Mouse (Mus musculus) lung, postnatal 0 days (tissue): ENCODE data around the gene Spdl1. TPM values are rescaled to one million over a fixed set of nuclear protein-coding genes. Genes with fewer than 3 reads are reported as not detected.

Experiments
- ATAC-seq: fragments of 200-750 bp; cut with Nextera tagmentation; 2 replicates; pipeline ENCODE4 v1.8.0; 2017; ENCODE audit warnings: moderate library complexity
- DNase-seq: peaks from one replicate; pipeline ENCODE4 v3.0.0-alpha.2; 2016; ENCODE audit warnings: low spot score
- H3K27ac ChIP-seq: fragments of 300-500 bp; sonication (generic); 2 replicates; pipeline ENCODE4 v1.5.1; 2014; ENCODE audit warnings: antibody characterized with exemption, mild to moderate bottlenecking, low read length, mixed read lengths
- H3K27me3 ChIP-seq: fragments of 300-500 bp; sonication (generic); replicated peaks from 2 replicates; pipeline ENCODE4 v1.6.1; 2014; ENCODE audit warnings: low read length, mixed read lengths; ENCODE audit not compliant: insufficient read depth
- H3K36me3 ChIP-seq: fragments of 300-500 bp; sonication (generic); 2 replicates; pipeline ENCODE4 v1.6.1; 2014; ENCODE audit warnings: low read length, mixed read lengths; ENCODE audit not compliant: insufficient read depth
- H3K4me1 ChIP-seq: fragments of 300-500 bp; sonication (generic); 2 replicates; pipeline ENCODE4 v1.6.1; 2014; ENCODE audit warnings: antibody characterized with exemption, low read depth, low read length, mixed read lengths; ENCODE audit not compliant: insufficient read depth
- H3K4me2 ChIP-seq: fragments of 300-500 bp; sonication (generic); replicated peaks from 2 replicates; pipeline ENCODE4 v1.6.1; 2014; ENCODE audit warnings: low read depth, mild to moderate bottlenecking, low read length, moderate library complexity, mixed read lengths
- H3K4me3 ChIP-seq: fragments of 300-500 bp; sonication (generic); 2 replicates; pipeline ENCODE4 v1.5.1; 2014; ENCODE audit warnings: low read depth, low read length
- H3K9ac ChIP-seq: fragments of 300-500 bp; sonication (generic); replicated peaks from 2 replicates; pipeline ENCODE4 v1.6.1; 2014; ENCODE audit warnings: low read depth, mild to moderate bottlenecking
- H3K9me3 ChIP-seq: fragments of 300-500 bp; sonication (generic); 2 replicates; pipeline ENCODE4 v1.6.1; 2016; ENCODE audit warnings: low read length, mixed read lengths
- CTCF ChIP-seq: IDR thresholded peaks from 2 replicates; pipeline ENCODE4 v1.5.1; 2016; ENCODE audit warnings: antibody characterized with exemption, mild to moderate bottlenecking
- EP300 ChIP-seq: IDR thresholded peaks from 2 replicates; pipeline ENCODE4 v1.6.1; 2016; ENCODE audit warnings: antibody characterized with exemption, mild to moderate bottlenecking, control low read depth
- WGBS: fragments of 180-500 bp; shearing (Covaris S2); extraction: QIAGEN DNeasy Blood & Tissue Kit; methylation state at CpG from one replicate; pipeline ENCODE4 v1.1.7; 2014; 5-methylcytosine and 5-hydroxymethylcytosine counted together
- polyA plus RNA-seq: library from polyadenylated mRNA; unstranded; fragments of >200 nt; fragmentation: Nextera tagmentation; extraction: Ambion mirVana; gene quantifications from 2 replicates; pipeline ENCODE4 v1.2.1, GENCODE M21; 2015

Spdl1 gene
- polyA plus RNA-seq, 1 experiment from 2014 or later, result 1.1 TPM

GRCm38 (mm10) chr11:34868626-34869025 is 35.2 kb upstream of the Spdl1 start:
- Histone ChIP-seq H3K27ac (no peak overlapping the region), H3K4me3 (no peak overlapping the region), H3K9me3 (no peaks in the 10 kb centered on the region), H3K27me3 (no peaks in the 10 kb centered on the region), H3K9ac (no peak overlapping the region), H3K4me1 (no peaks in the 10 kb centered on the region), H3K4me2 (no peak overlapping the region), H3K36me3 (no peaks in the 10 kb centered on the region)
- ATAC-seq (no peak), DNase-seq (no peak)
- WGBS, result 24% methylated on average over 6 of the region's 6 CpGs
- TF ChIP-seq EP300 (no peak), CTCF (peak; percentile 45)

GRCm38 (mm10) chr11:34865741-34866270 is 32.4 kb upstream of the Spdl1 start:
- WGBS, result 55% methylated on average over 3 of the region's 3 CpGs
- Histone ChIP-seq H3K36me3 (no peaks in the 10 kb centered on the region), H3K4me3 (no peak overlapping the region), H3K4me1 (no peaks in the 10 kb centered on the region), H3K27ac (no peak overlapping the region), H3K9me3 (no peaks in the 10 kb centered on the region), H3K9ac (no peak overlapping the region), H3K27me3 (no peaks in the 10 kb centered on the region), H3K4me2 (no peak overlapping the region)
- TF ChIP-seq EP300 (no peak), CTCF (no peak)
- no peak for DNase-seq
- no peak for ATAC-seq

- Histone ChIP-seq H3K9ac (no peak overlapping the region), H3K27me3 (no peaks in the 10 kb centered on the region), H3K27ac (no peak overlapping the region), H3K9me3 (no peaks in the 10 kb centered on the region), H3K4me1 (no peaks in the 10 kb centered on the region), H3K4me3 (no peak overlapping the region), H3K4me2 (no peak overlapping the region), H3K36me3 (no peaks in the 10 kb centered on the region)
- 66% methylated on average over 14 of the region's 14 CpGs for WGBS
- ATAC-seq (peak; percentile 49; the same call in 1 of the 2 replicates), DNase-seq (peak; percentile 52)
- no peak for TF ChIP-seq CTCF
- no peak for TF ChIP-seq EP300
Measured at GRCm38 (mm10) chr11:34865181-34865580, 31.7 kb upstream of the Spdl1 start.

GRCm38 (mm10) chr11:34856652-34857051 is 23.2 kb upstream of the Spdl1 start:
- TF ChIP-seq EP300 (no peak), CTCF (no peak)
- Histone ChIP-seq H3K4me2 (no peak overlapping the region), H3K9ac (no peak overlapping the region), H3K4me1 (no peaks in the 10 kb centered on the region), H3K36me3 (no peaks in the 10 kb centered on the region), H3K4me3 (no peak overlapping the region), H3K9me3 (no peaks in the 10 kb centered on the region), H3K27me3 (no peaks in the 10 kb centered on the region), H3K27ac (no peak overlapping the region)
- DNase-seq (peak; percentile 50), ATAC-seq (0 out of 2 replicates have a peak, but pooled peaks have one; percentile 32)
- WGBS, result 31% methylated on average over 3 of the region's 3 CpGs

- Histone ChIP-seq H3K9me3 (no peaks in the 10 kb centered on the region), H3K4me2 (peak overlapping the region; percentile 25), H3K4me1 (peaks cover 7% of the 10 kb centered on the region; the same call in 1 of the 2 replicates), H3K27me3 (no peaks in the 10 kb centered on the region), H3K4me3 (no peak overlapping the region), H3K9ac (no peak overlapping the region), H3K36me3 (no peaks in the 10 kb centered on the region), H3K27ac (no peak overlapping the region)
- WGBS, result 71% methylated on average over 5 of the region's 5 CpGs
- TF ChIP-seq CTCF, result no peak
- no peak for TF ChIP-seq EP300
- ATAC-seq, result peak; percentile 2; the same call in 1 of the 2 replicates
- DNase-seq, result no peak
Measured at GRCm38 (mm10) chr11:34846268-34846652, 12.8 kb upstream of the Spdl1 start.

- Histone ChIP-seq H3K27ac (no peak overlapping the region), H3K4me1 (peaks cover 7% of the 10 kb centered on the region; the same call in 1 of the 2 replicates), H3K4me2 (peak overlapping the region; percentile 25), H3K27me3 (no peaks in the 10 kb centered on the region), H3K4me3 (no peak overlapping the region; the same call in 1 of the 2 replicates), H3K36me3 (no peaks in the 10 kb centered on the region), H3K9me3 (no peaks in the 10 kb centered on the region), H3K9ac (0 out of 2 replicates have a peak overlapping the region, but pooled peaks have one; percentile 12)
- peak; percentile 94 for ATAC-seq
- DNase-seq, result peak; percentile 86
- WGBS, result 20% methylated on average over 22 of the region's 22 CpGs
- peak; percentile 65 for TF ChIP-seq EP300
- TF ChIP-seq CTCF, result no peak
Measured at GRCm38 (mm10) chr11:34845567-34846267, 12.3 kb upstream of the Spdl1 start.
